20 mouse cellular contexts compared by ENCODE assay signal in the genomic region with DNA sequence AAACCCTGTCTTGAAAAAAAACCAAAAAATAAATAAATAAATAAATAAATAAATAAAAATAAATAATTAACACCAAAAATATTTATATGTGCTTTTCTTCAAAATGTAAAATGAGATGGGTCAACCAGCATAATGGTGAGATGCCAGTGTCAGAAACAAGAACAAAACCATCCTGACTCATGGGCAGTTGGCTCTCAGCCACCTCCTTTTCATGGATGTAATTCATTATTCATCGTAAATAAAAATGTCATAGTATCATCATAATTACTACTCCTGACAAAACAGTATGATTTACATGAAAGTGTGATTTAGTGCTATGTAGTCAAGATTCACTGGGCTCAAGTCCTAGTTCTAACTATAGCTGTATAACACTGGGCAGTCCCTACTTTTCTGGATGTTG.
DNase-seq lines count a peak whose midpoint lies in the region.
"Had no signal": no experiment of that assay in that cellular context is flagged by ENCODE, and none has a peak within 500 bp of the region (broad histone marks: within the 10 kb centered on the region; RNA-seq: fewer than 3 reads in every experiment).

No protein-coding gene starts in this region.

- peak; percentile 6 for DNase-seq in adrenal gland, postnatal 25 days
- no peak for DNase-seq in adrenal gland, adult (ENCODE audit: inconsistent age in 2 of 2, low spot score in 1 of 2)
- DNase-seq in 3T3-L1 (ENCODE audit: low read depth, low spot score) (peak; percentile 69), NIH3T3 (ENCODE audit: low read depth) (peak; percentile 74), adipocyte (ENCODE audit: low spot score) (no peak)
- no peak for DNase-seq in frontal cortex, postnatal 10 days (ENCODE audit: low spot score in 2 of 2)
- DNase-seq: adrenal gland, adult 2 months; adrenal gland, adult 8-10 months; adrenal gland, postnatal 10 days; adrenal gland, postnatal 14 days; adrenal gland, postnatal 36 days; B cell, adult 2 months; cerebellum, adult 11 months; cerebellum, adult 11-12 months; cerebellum, adult 18-20 months; cerebellum, adult 2 months; cerebellum, adult 8-10 months; cerebellum, adult 9-10 months; cerebellum, adult 9-11 months; cerebellum, postnatal 10 days had no signal

Comparison
In these comparisons a context has a peak if more than half of its experiments do, and no peak if none do; other contexts are left out.
1. DNase-seq: peak in adrenal gland, postnatal 25 days (single experiment), 3T3-L1 (single experiment) and NIH3T3 (single experiment); none in adrenal gland, adult (0 of 2), frontal cortex, postnatal 10 days (0 of 2) and adipocyte (single experiment).